Mouse (Mus musculus) brain, adult 10 weeks (tissue): ENCODE results near the gene Naf1. TPM values are rescaled to one million over a fixed set of nuclear protein-coding genes. Genes with fewer than 3 reads are reported as not detected.

Source experiments
- polyA plus RNA-seq: library from polyadenylated mRNA; stranded (reverse); fragments of 350-450 nt; fragmentation: Illumina TruSeq; extraction: RNeasy Lipid Tissue Mini Kit (QIAGEN cat#74804); gene quantifications from one replicate; pipeline ENCODE4 v1.2.3, GENCODE M21; 2015; ENCODE audit warnings: low read depth, low replicate concordance

Naf1 gene
- 12.0 TPM for polyA plus RNA-seq

GRCm38 (mm10) chr8:66860023-66860422 lies at the start of gene Naf1:
Naf1 (plus strand) TSS chr8:66860217.

Other genes with a start within 250 kb of the Naf1 start
- gene Npy5r, start 172.1 kb upstream of the Naf1 start, polyA plus RNA-seq = 6.0 TPM
- gene Npy1r, start 163.0 kb upstream of the Naf1 start, polyA plus RNA-seq = 22.1 TPM